Mouse (Mus musculus) layer of hippocampus, adult 9-10 months (tissue): ENCODE measurements at regions not wholly inside any gene's neighbourhood (a gene's known extent, or its start where the extent isn't known, plus 50 kb on each side); places are given as distances from the start of the nearest gene placed in this dataset.

Experiments used
- DNase-seq: peaks from one replicate; pipeline ENCODE4 v3.0.0; 2022; ENCODE audit warnings: low spot score

GRCm38 (mm10) chr3:70594785-70595184 is 587.4 kb downstream of the Otol1 start:
- DNase-seq: no peak
